Mouse (Mus musculus) left cerebral cortex, postnatal 14 days (tissue): Measurements from ENCODE around the gene Slc46a3. TPM values are rescaled to one million over a fixed set of nuclear protein-coding genes. Genes with fewer than 3 reads are reported as not detected.

Experiments used
- DNase-seq, 2 experiments: peaks; one replicate each; pipeline ENCODE4 v3.0.0; 2021 to 2022; ENCODE audit warnings: low spot score in 2 of 2, mixed read lengths in 1 of 2
- intact Hi-C: fragments of 180-260 bp; cut with DNase I; formaldehyde crosslinking; loops from one replicate; pipeline ENCODE4 v1.15.1; 2025
- total RNA-seq, 2 experiments: library from RNA; stranded (reverse); gene quantifications; 2 replicates each; pipeline ENCODE4 v1.2.3; 2021

The Slc46a3 gene
- total RNA-seq, 2 experiments from 2014 or later: 5.7 to 7.3 TPM

- intact Hi-C loops: loop anchor here (10.0 kb wide), 1 partner anchor 385 kb away; no protein-coding TSS in a partner anchor
- no peak for DNase-seq
Measured at GRCm38 (mm10) chr5:147860076-147860448, 34.6 kb downstream of the Slc46a3 start.

- no peak for DNase-seq
- intact Hi-C loops: no loop called here
Measured at GRCm38 (mm10) chr5:147850194-147850593, 44.4 kb downstream of the Slc46a3 start.

GRCm38 (mm10) chr5:147848164-147848863 lies 46.3 kb downstream of the Slc46a3 start:
- intact Hi-C loops: loop anchor here (5.0 to 10.0 kb wide), 3 partner anchors 134 to 424 kb away; no protein-coding TSS in a partner anchor
- DNase-seq: peak; percentile 67 to 84

- no peak for DNase-seq
- intact Hi-C loops: loop anchor here (5.0 to 10.0 kb wide), 3 partner anchors 133 to 423 kb away; no protein-coding TSS in a partner anchor
Measured at GRCm38 (mm10) chr5:147847361-147847760, 47.3 kb downstream of the Slc46a3 start.

- no peak for DNase-seq
- intact Hi-C loops: loop anchor here (5.0 to 10.0 kb wide), 3 partner anchors 131 to 421 kb away; no protein-coding TSS in a partner anchor
Measured at GRCm38 (mm10) chr5:147845319-147845718, 49.3 kb downstream of the Slc46a3 start.

GRCm38 (mm10) chr5:147843340-147843739 lies 51.3 kb downstream of the Slc46a3 start:
- intact Hi-C loops: loop anchor here (10.0 kb wide), 2 partner anchors 129 to 419 kb away; no protein-coding TSS in a partner anchor
- no peak for DNase-seq

- intact Hi-C loops: no loop called here
- no peak for DNase-seq
Measured at GRCm38 (mm10) chr5:147839418-147839817, 55.2 kb downstream of the Slc46a3 start.

- intact Hi-C loops: no loop called here
- DNase-seq: no peak
Measured at GRCm38 (mm10) chr5:147834841-147835500, 59.6 kb downstream of the Slc46a3 start.

GRCm38 (mm10) chr5:147832842-147833241 lies 61.8 kb downstream of the Slc46a3 start:
- no peak for DNase-seq
- intact Hi-C loops: no loop called here

GRCm38 (mm10) chr5:147828846-147829245 lies 65.8 kb downstream of the Slc46a3 start:
- no peak for DNase-seq
- intact Hi-C loops: no loop called here

Other genes with a start within 250 kb of the Slc46a3 start
- gene Flt1, start 168.8 kb downstream of the Slc46a3 start, total RNA-seq: 10 to 100 TPM; 28.9 to 35.8 TPM
- gene Pomp, start 34.4 kb downstream of the Slc46a3 start, total RNA-seq: 100 to 1,000 TPM; 151 to 156 TPM
- 10 to 100 TPM; 37.7 to 45.7 TPM for gene Mtus2, start 62.5 kb upstream of the Slc46a3 start, total RNA-seq